Mouse (Mus musculus) urinary bladder, adult 2 months (tissue): ENCODE results near the gene Ltf. TPM values are rescaled to one million over a fixed set of nuclear protein-coding genes. Genes with fewer than 3 reads are reported as not detected.

Experiments
- DNase-seq: peaks from one replicate; pipeline ENCODE4 v3.0.0; 2022; ENCODE audit warnings: low spot score
- polyA plus RNA-seq: library from polyadenylated mRNA; depleted of rRNA; stranded (reverse); fragments of >200 nt; gene quantifications from 2 replicates; pipeline ENCODE4 v1.2.3, GENCODE M21; 2012; rRNA removed

Gene Ltf
- polyA plus RNA-seq, 1 experiment, result not detected

- DNase-seq, result no peak
Observed at GRCm38 (mm10) chr9:111087960-111088359, 68.9 kb downstream of the Ltf start.

GRCm38 (mm10) chr9:111088886-111089285 is 69.8 kb downstream of the Ltf start:
- no peak for DNase-seq

Other genes with a start within 250 kb of the Ltf start
- gene Prss42, start 221.1 kb upstream of the Ltf start, polyA plus RNA-seq, result not detected in 2 replicates
- gene Prss44, start 205.3 kb upstream of the Ltf start, polyA plus RNA-seq, result not detected in 2 replicates
- gene Prss43, start 192.6 kb upstream of the Ltf start, polyA plus RNA-seq, result not detected in 2 replicates
- not detected in 2 replicates for gene Prss45, start 184.7 kb upstream of the Ltf start, polyA plus RNA-seq
- gene Prss46, start 174.8 kb upstream of the Ltf start, polyA plus RNA-seq, result not detected in 2 replicates
- gene Prss50, start 161.3 kb upstream of the Ltf start, polyA plus RNA-seq, result not detected in 2 replicates
- gene Als2cl, start 139.4 kb upstream of the Ltf start, polyA plus RNA-seq, result 55.6 and 65.7 TPM in 2 replicates
- 5.2 and 7.3 TPM in 2 replicates for gene Tmie, start 139.2 kb upstream of the Ltf start, polyA plus RNA-seq
- not detected in 2 replicates for gene Fam240a, start 102.4 kb upstream of the Ltf start, polyA plus RNA-seq
- gene Tdgf1, start 73.1 kb upstream of the Ltf start, polyA plus RNA-seq, result not detected in 2 replicates
- 0.06 TPM in 2 replicates for gene Lrrc2, start 67.7 kb upstream of the Ltf start, polyA plus RNA-seq
- 0.83 and 0.96 TPM in 2 replicates for gene Rtp3, start 28.7 kb upstream of the Ltf start, polyA plus RNA-seq
- gene Ccrl2, start 38.2 kb downstream of the Ltf start, polyA plus RNA-seq, result 7.4 and 8.9 TPM in 2 replicates
- 53.4 and 53.9 TPM in 2 replicates for gene Lrrfip2, start 98.3 kb downstream of the Ltf start, polyA plus RNA-seq